Mouse (Mus musculus) heart, adult 9 months (tissue): ENCODE data around the gene Izumo2.
"Not testable (repeated sequence)": the region's sequence is repeated elsewhere in the genome, so short reads cannot be mapped to it uniquely, and the experiment has no call there.

Experiments
- DNase-seq, 2 experiments: peaks; one replicate each; pipeline ENCODE4 v3.0.0; 2022; ENCODE audit warnings: low spot score in 2 of 2

Izumo2 gene

DNA sequence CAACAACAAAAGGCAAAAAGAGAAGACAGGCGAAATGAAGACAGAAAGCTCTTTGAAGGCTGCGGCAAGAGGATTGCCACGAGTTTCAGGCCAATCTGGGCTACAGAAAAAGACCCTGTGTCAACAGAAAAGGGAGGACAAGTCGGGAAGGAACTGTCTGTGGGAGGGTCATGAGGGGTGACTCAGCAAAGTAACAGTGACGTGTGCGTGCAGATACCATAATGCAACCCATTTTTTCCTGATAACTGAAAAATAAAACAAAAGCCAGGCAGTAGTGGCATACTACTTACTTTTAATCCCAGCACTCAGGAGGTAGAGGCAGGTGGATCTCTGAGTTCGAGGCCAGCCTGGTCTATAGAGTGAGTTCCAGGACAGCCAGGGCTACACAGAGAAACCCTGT is 10.6 kb upstream of the Izumo2 start:
- DNase-seq, result no peak

DNA sequence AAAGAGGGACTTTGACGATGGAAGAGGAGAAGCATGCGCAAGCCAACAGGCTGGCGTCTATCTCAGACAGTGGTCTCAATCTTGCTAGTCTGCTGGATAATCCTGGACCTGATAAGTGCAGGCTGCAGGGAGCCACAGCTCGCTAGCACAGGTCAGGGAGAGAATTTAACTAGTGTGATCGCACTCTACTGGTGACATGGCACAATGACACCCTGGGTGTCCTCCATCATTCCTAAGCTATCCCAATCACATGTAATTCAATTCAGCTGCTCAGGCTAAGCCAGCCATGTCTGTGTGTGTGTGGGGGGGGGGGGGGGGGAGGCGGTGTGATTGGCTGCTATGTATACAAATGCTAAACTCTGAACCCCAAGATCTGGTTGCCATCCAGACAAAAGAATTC is 6.6 kb upstream of the Izumo2 start:
- DNase-seq, result peak in 1 of 2 experiments; percentile 6

GRCm38 (mm10) chr7:44702985-44703384 is 5.6 kb upstream of the Izumo2 start:
- DNase-seq, result no peak

DNA sequence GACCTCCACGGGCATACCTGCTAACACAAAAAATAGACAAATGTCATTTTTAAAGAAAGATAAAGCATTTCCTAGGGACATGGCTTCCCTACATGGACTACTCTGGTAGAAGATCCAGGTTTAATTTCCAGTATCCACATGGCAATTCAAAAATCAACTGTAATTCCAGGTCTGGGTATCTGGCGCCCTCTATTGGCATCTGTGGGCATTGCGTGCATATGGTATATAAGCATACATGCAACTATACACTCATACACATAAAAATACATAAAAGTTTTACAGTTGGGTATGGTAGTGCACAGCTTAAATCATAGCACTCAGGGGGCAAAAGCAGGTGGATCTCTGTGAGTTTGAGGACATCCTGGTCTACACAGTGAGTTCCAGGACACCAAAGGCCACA is 4.2 kb upstream of the Izumo2 start:
- peak in 1 of 2 experiments; percentile 14 for DNase-seq

DNA sequence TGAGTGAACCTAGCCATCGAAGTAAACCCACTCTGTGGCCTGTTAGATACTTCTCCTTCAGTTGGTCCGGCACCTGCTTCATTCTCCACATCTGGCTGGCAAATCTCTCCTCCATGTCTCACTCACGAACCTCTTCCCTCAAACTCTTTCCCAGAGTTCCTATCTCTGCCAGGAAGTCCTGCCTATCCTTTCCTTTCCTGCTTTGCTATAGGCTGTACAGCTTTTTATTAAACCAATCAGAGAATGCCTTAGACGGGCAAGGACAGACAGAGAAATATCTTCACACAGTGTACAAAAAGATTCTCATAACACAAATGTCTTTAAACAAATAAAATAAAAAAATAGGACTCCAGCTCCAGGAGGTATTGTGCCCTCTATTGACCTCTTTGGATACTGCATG is 3.5 kb upstream of the Izumo2 start:
- DNase-seq, result no peak

DNA sequence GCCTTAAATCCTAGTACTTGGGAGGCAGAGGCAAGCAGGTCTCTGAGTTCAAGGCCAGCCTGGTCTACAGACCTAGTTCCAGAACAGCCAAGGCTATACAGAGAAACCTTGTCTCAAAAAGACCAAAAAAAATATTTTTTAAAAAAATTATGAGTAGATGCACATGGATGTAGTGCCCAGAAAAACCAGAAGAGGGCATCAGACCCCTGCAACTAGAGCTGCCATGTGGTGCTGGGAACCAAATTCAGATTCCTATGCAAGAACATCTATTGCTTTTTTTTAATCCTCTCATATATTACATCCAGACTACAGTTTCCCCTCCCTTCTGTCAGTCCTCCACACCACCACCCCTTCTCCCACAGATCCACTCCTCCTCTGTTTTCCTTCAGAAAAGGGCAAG is 2.2 kb upstream of the Izumo2 start:
- DNase-seq, result no peak

- DNase-seq, result no peak
These were observed 1.3 kb upstream of the Izumo2 start for GRCm38 (mm10) chr7:44707169-44707675.

DNA sequence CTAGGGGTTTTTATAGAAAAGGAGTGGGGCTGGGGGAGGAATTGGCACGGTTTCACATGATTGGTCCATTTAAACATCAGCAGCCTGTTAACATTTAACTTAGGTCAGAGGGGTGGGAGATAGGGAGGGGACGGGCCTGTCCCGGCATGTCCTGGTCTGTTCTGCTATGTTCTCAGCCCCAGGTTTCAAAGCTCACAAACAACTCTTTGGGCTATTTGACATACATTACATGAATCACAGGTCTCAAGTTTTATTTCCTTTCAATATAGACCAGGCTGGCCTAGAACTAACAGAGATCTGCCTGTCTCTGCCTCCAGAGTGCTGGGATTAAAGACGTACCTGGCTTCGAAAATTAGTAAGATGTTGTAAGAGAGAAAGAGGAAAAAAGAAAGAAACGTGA is 449 bp upstream of the Izumo2 start:
- not testable (repeated sequence) for DNase-seq

GRCm38 (mm10) chr7:44709881-44710280 is 1.3 kb downstream of the Izumo2 start:
- DNase-seq, result no peak

- no peak for DNase-seq
These were observed 13.5 kb downstream of the Izumo2 start for GRCm38 (mm10) chr7:44722058-44722457.

GRCm38 (mm10) chr7:44724316-44724715 is 15.8 kb downstream of the Izumo2 start:
- DNase-seq, result no peak

DNA sequence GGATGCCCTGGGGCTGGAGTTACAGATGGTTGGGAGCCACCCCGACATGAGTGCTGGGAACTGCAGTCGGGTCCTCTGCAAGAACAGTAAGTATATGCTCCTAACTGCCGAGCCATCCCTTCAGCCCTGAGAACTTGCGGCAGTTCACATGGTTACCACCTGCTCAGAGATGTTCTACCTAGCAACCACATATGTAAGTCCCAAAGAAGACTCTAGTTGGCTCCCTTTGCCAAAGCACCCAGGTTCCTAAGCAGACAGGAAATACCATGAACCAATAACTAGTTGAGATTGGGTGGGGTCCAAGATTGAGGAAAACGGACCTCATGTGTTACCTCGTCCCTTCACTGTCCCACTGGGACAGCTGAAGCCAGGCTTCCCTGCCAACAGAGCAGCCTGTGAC is 17.8 kb downstream of the Izumo2 start:
- DNase-seq, result no peak

DNA sequence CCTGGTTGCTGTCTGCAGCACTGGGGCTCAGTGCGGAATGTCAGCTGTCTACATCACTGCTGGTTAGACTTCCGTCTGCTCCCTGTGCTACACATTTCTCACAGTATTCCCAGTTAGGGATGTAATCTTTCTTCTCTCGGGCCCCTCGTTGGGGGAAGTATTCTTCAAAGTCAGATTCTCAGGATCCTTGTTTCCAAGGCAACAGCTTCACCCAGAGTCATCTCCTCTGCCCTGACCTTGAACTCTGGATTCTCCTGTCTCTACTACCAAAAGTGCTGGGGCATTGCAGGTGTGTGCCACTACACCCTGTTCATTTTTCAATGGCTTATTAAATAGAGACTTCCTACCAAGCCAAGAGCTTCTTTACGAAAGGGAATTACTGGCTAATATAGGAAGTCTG is 18.6 kb downstream of the Izumo2 start:
- no peak for DNase-seq

GRCm38 (mm10) chr7:44728082-44728975 is 19.8 kb downstream of the Izumo2 start:
- DNase-seq, result no peak

DNA sequence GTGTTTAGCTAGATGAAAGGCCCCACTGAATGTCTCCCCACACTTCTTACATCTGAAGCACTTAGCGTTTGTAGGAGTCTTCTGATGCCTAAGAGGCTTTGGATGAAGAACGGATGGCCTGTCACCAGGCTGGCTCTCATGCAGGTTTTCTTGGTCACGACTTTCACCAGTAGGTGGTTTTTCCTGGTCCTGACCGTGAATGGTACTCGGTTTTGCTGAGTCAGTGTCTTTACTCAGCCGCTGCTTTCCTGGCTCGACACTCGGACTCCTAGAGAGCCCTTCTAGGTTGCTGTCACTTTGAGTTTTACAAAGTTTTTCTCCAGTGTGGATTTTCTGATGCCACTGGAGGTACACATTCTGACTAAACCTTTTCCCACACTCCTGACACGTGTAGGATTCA is 25.2 kb downstream of the Izumo2 start:
- DNase-seq, result no peak

DNA sequence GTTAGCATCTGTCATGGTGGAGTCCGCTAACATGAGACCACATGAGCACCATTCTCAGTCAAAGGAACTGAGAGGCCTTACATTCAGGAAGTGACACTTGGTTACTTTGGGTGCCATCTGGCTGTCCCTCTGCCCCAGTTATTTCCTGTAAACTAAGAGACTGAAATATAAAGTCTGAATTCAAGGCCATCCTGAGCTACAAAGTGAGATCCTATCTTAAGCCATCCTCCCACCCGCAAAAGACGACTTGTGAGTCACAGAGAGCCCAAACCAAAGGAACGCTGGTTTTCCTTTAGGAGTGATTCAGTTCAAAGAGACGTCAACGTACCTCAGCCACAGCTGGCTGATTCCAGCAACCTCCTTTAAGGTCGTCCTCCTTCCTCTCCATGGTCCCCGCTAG is 32.8 kb downstream of the Izumo2 start:
- DNase-seq, result no peak

GRCm38 (mm10) chr7:44744270-44744669 is 35.7 kb downstream of the Izumo2 start:
- no peak for DNase-seq

GRCm38 (mm10) chr7:44745076-44745475 is 36.5 kb downstream of the Izumo2 start:
- peak; percentile 30 to 57 for DNase-seq

DNA sequence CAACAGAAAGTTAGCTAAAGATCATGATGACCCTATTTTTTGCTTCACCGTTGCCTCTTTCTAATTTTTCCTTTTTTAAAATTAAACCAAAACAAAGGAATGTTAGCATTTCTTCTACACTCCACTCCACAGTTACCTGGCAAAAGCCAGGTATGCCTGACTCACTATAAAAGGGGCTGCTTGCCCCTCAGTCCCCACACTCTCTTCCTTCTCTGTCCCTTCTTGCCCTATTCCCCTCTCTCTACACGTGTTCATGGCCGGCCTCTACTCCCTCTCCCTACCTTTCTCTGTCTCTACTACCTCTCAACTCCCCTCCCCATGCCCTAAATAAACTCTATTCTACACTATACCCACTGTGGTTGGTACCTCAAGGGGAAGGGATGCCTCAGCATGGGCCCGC is 38.6 kb downstream of the Izumo2 start:
- no peak for DNase-seq

GRCm38 (mm10) chr7:44748101-44749044 is 39.8 kb downstream of the Izumo2 start, which contains the start of gene Vrk3:
Vrk3 (plus strand) TSS chr7:44748413.
- peak; percentile 98 to 99 for DNase-seq

DNA sequence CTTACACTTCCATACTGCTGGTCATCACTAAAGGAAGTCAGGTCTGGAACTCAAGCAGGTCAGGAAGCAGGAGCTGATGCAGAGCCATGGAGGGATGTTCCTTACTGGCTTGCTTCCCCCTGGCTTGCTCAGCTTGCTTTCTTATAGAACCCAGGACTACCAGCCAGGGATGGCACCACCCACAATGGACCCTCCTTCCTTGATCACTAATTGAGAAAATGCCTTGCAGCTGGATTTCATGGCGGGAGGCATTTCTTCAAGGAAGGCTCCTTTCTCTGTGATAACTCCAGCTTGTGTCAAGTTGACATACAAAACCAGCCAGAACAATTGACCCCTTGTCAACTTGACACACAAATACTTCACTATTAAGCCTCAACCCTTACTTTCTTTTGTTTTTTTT is 42.4 kb downstream of the Izumo2 start, which contains the start of gene Zfp473:
TSS of gene Zfp473 (minus strand) at position 101 of the 400 bp plus-strand sequence.
- not testable (repeated sequence) for DNase-seq

GRCm38 (mm10) chr7:44757164-44757563 is 48.6 kb downstream of the Izumo2 start:
- DNase-seq, result no peak
